Mouse (Mus musculus): ENCODE results near the gene Tubgcp6.

DNA sequence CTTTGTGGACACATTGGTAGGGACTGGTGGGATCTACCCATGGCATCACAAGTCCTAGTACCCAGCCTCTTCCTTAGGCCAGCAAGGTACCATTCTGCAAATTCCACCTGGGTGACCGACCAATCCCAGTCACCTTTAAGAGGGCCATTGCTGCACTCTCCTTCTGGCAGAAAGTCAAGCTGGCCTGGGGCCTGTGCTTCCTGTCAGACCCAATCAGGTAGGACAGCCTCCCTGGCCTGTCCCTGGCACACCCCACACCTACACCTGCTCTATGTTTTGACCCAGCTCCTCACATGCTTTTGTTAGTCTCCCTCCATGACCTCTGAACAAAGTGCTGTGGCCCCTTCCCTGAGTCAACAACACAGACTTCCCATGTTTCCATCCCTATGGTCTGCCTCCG lies 38.1 kb downstream of the Tubgcp6 start:
- TF ChIP-seq POLR2A (IDR thresholded peaks at IDR 0.05; ENCODE audit: extremely low read depth, insufficient read depth, low read length) = no peak
- TF ChIP-seq CTCF (IDR thresholded peaks at IDR 0.05; ENCODE audit: low read depth, low read length) = no peak
